Mouse (Mus musculus): ENCODE measurements around the gene Endog. TPM values are rescaled to one million over a fixed set of nuclear protein-coding genes. Genes with fewer than 3 reads are reported as not detected.
A peak's percentile ranks its signal among the peaks of the same experiment; 100 is the strongest.
"Not testable (repeated sequence)": the region's sequence is repeated elsewhere in the genome, so short reads cannot be mapped to it uniquely, and the experiment has no call there.

Endog gene
- 12.8 and 17.4 TPM in 2 replicates for polyA plus RNA-seq (2014; fragmentation: Nextera tagmentation; extraction: Ambion mirVana)

- DNase-seq (ENCODE audit: low spot score) (peak; percentile 90), ATAC-seq (peak; percentile 96)
- H3K4me1 ChIP-seq (ENCODE audit: control insufficient read depth, insufficient read depth, low read length) = peaks cover 4% of the 10 kb centered on the region
- peak within 1 kb of the TSS; percentile 59 for H3K4me3 ChIP-seq (ENCODE audit: low read depth, low read length)
- H3K9me3 ChIP-seq (replicated peaks; ENCODE audit: control insufficient read depth, low read length) = peaks cover 6% of the 10 kb centered on the region; the same call in 1 of the 2 replicates
- peak within 1 kb of the TSS; percentile 80 for H3K27ac ChIP-seq (ENCODE audit: low read depth, low read length)
- WGBS = under 1% methylated on average over 73 of the region's 75 CpGs
- H3K36me3 ChIP-seq (ENCODE audit: control insufficient read depth, insufficient read depth, low read length) = peaks cover 35% of the 10 kb centered on the region
- H3K27me3 ChIP-seq (replicated peaks; ENCODE audit: control insufficient read depth, insufficient read depth, low read length) = no peaks in the 10 kb centered on the region
- H3K4me2 ChIP-seq (ENCODE audit: low read length) = peak within 1 kb of the TSS; percentile 82
- H3K9ac ChIP-seq (ENCODE audit: low read length) = peak within 1 kb of the TSS; percentile 71
Measured at GRCm38 (mm10) chr2:30171371-30171996, at the start of gene Endog. TSS of gene Endog (plus strand) at chr2:30171493.

DNA sequence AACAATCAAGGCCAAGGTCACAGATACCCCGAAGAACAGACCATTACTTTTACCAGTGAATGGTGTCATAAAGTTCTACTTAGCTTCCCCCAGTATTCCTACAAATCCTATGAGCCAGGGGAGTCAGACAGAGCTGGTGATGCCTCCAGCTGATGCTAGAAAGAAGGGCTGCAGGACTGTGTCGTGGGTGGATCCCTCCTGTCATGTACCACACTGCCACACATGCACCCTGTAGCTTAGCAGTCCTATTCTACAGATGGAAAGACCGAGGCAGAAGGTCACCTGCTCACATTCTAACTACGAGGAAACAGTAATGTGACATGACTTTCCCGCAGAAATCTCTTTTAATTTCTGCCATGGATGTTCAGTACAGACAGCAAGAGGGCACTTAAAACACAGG is 48.5 kb upstream of the Endog start:
- 0 out of 2 replicates have a peak overlapping the region, but pooled peaks have one; percentile 7 for H3K9ac ChIP-seq (ENCODE audit: low read length)
- ATAC-seq (no peak), DNase-seq (ENCODE audit: low spot score) (no peak)
- H3K36me3 ChIP-seq (ENCODE audit: control insufficient read depth, insufficient read depth, low read length) = no peaks in the 10 kb centered on the region
- 89% methylated on average over 5 of the region's 5 CpGs for WGBS
- no peak overlapping the region for H3K27ac ChIP-seq (ENCODE audit: low read depth, low read length)
- H3K27me3 ChIP-seq (replicated peaks; ENCODE audit: control insufficient read depth, insufficient read depth, low read length) = no peaks in the 10 kb centered on the region
- H3K4me3 ChIP-seq (ENCODE audit: low read depth, low read length) = no peak overlapping the region
- H3K4me2 ChIP-seq (ENCODE audit: low read length) = no peak overlapping the region
- no peaks in the 10 kb centered on the region for H3K9me3 ChIP-seq (replicated peaks; ENCODE audit: control insufficient read depth, low read length)
- H3K4me1 ChIP-seq (ENCODE audit: control insufficient read depth, insufficient read depth, low read length) = peaks cover 21% of the 10 kb centered on the region

- peak overlapping the region; percentile 58 for H3K4me2 ChIP-seq (ENCODE audit: low read length)
- H3K4me1 ChIP-seq (ENCODE audit: control insufficient read depth, insufficient read depth, low read length) = peaks cover 21% of the 10 kb centered on the region
- WGBS = 1% methylated on average over 42 of the region's 44 CpGs
- peak overlapping the region; percentile 86 for H3K9ac ChIP-seq (ENCODE audit: low read length)
- ATAC-seq (peak; percentile 72), DNase-seq (ENCODE audit: low spot score) (no peak)
- H3K27me3 ChIP-seq (replicated peaks; ENCODE audit: control insufficient read depth, insufficient read depth, low read length) = no peaks in the 10 kb centered on the region
- H3K4me3 ChIP-seq (ENCODE audit: low read depth, low read length) = peak overlapping the region; percentile 68
- no peaks in the 10 kb centered on the region for H3K36me3 ChIP-seq (ENCODE audit: control insufficient read depth, insufficient read depth, low read length)
- no peaks in the 10 kb centered on the region for H3K9me3 ChIP-seq (replicated peaks; ENCODE audit: control insufficient read depth, low read length)
- peak overlapping the region; percentile 91; the same call in 1 of the 2 replicates for H3K27ac ChIP-seq (ENCODE audit: low read depth, low read length)
Measured at GRCm38 (mm10) chr2:30123729-30124471, 47.4 kb upstream of the Endog start.

DNA sequence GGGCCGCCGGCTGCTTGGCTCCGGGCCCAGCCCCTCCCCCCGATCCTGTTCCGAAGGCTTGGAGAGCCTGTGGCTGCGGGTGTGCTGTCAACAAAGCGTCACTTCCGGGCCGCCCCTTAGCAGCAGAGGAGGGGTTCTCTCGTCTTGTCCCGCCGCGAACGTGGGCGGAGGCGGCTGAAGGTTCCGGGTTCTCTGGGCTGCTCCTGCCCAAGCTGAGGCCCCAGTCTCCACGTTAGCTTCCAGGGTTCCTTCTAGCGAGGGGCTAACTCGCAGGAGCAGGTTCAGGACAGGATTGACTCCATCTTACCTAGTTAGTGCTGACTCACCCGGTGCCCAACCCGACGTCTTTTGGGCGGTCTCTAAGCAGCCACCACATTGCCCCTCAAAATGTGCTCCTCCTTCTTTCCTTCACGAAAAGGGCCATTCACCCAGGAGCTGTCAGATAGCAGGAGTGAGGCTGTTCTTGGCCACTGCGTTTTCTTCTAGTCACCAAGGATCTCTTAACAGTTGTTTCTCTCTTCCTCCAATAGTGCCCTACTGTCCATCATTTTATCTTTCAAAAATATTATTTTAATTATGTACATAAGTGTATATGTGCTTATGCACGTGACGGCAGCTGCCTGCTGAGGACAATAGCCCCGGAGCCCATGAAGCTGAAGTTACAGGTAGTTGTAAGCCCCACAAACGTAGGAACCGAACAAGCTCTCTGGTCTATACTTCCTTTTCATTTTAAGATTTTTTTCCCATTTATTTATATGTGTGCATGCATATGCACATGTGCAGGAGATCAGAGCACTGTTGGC is 46.6 kb upstream of the Endog start, which contains the start of gene Zer1:
Zer1 (minus strand) TSS at position 114 of the 803 bp plus-strand sequence.
- no peaks in the 10 kb centered on the region for H3K9me3 ChIP-seq (replicated peaks; ENCODE audit: control insufficient read depth, low read length)
- peak within 1 kb of the TSS; percentile 86 for H3K9ac ChIP-seq (ENCODE audit: low read length)
- no peaks in the 10 kb centered on the region for H3K36me3 ChIP-seq (ENCODE audit: control insufficient read depth, insufficient read depth, low read length)
- DNase-seq (ENCODE audit: low spot score) (peak; percentile 95), ATAC-seq (peak; percentile 97)
- H3K27ac ChIP-seq (ENCODE audit: low read depth, low read length) = peak within 1 kb of the TSS; percentile 91
- H3K27me3 ChIP-seq (replicated peaks; ENCODE audit: control insufficient read depth, insufficient read depth, low read length) = no peaks in the 10 kb centered on the region
- peaks cover 13% of the 10 kb centered on the region for H3K4me1 ChIP-seq (ENCODE audit: control insufficient read depth, insufficient read depth, low read length)
- WGBS = 9% methylated on average over 31 of the region's 31 CpGs
- peak within 1 kb of the TSS; percentile 58 for H3K4me2 ChIP-seq (ENCODE audit: low read length)
- H3K4me3 ChIP-seq (ENCODE audit: low read depth, low read length) = peak within 1 kb of the TSS; percentile 68

DNA sequence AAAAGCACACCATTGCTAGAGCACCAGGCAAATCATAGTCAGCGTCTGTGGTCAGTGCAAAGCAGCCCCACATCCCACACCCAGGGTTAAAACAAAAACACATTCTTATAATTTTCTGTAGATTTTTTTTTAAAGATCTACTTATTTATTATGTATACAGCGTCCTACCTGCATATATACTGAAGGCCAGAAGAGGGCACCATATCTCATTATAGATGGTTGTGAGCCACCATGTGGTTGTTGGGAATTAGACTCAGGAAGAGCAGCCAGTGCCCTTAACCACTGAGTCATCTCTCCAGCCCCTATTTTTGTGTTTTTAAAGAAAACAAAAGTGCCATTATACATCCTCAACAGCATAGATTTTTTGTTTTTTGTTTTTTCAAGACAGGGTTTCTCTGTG is 42.5 kb upstream of the Endog start:
- ATAC-seq = no peak

DNA sequence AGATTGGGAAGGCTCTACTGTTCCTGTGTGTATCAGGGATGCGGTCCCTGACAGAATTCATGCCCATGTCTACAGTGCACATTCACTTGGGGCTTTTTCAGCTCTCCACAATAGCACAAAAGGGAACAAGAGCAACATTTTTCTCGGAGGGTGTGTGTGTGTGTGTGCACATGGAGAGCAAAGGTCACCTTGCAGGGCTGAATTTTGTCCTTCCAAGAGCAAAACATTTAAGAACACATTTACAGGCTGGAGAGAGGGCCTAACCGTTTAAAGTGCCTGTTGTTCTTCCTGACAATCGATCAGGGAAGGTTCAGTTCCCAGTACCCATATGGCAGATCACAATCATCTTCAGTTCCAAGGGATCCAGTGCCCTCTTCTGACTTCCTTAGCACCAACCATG is 41.1 kb upstream of the Endog start:
- DNase-seq (ENCODE audit: low spot score) = no peak
- Histone ChIP-seq H3K36me3 (ENCODE audit: control insufficient read depth, insufficient read depth, low read length) (no peaks in the 10 kb centered on the region), H3K9ac (ENCODE audit: low read length) (no peak overlapping the region), H3K4me1 (ENCODE audit: control insufficient read depth, insufficient read depth, low read length) (peaks cover 14% of the 10 kb centered on the region), H3K4me2 (ENCODE audit: low read length) (no peak overlapping the region), H3K27me3 (replicated peaks; ENCODE audit: control insufficient read depth, insufficient read depth, low read length) (no peaks in the 10 kb centered on the region), H3K4me3 (ENCODE audit: low read depth, low read length) (no peak overlapping the region), H3K27ac (ENCODE audit: low read depth, low read length) (no peak overlapping the region), H3K9me3 (replicated peaks; ENCODE audit: control insufficient read depth, low read length) (no peaks in the 10 kb centered on the region)
- no peak for ATAC-seq
- WGBS = 76% methylated on average over 4 of the region's 4 CpGs

More for the DNA sequence above, 42.5 kb upstream of the Endog start:
- no peak overlapping the region for H3K4me3 ChIP-seq (ENCODE audit: low read depth, low read length)
- H3K36me3 ChIP-seq (ENCODE audit: control insufficient read depth, insufficient read depth, low read length) = no peaks in the 10 kb centered on the region
- peak; percentile 75 for DNase-seq (ENCODE audit: low spot score)
- peaks cover 4% of the 10 kb centered on the region for H3K4me1 ChIP-seq (ENCODE audit: control insufficient read depth, insufficient read depth, low read length)
- H3K4me2 ChIP-seq (ENCODE audit: low read length) = no peak overlapping the region
- no peaks in the 10 kb centered on the region for H3K27me3 ChIP-seq (replicated peaks; ENCODE audit: control insufficient read depth, insufficient read depth, low read length)
- no peak overlapping the region for H3K9ac ChIP-seq (ENCODE audit: low read length)
- WGBS = 15% methylated on average over 2 of the region's 2 CpGs
- H3K9me3 ChIP-seq (replicated peaks; ENCODE audit: control insufficient read depth, low read length) = no peaks in the 10 kb centered on the region
- no peak overlapping the region for H3K27ac ChIP-seq (ENCODE audit: low read depth, low read length)

- not testable (repeated sequence) for H3K9ac ChIP-seq (ENCODE audit: low read length); H3K4me2 ChIP-seq (ENCODE audit: low read length); ATAC-seq; H3K4me3 ChIP-seq (ENCODE audit: low read depth, low read length); H3K9me3 ChIP-seq (replicated peaks; ENCODE audit: control insufficient read depth, low read length); DNase-seq (ENCODE audit: low spot score); H3K36me3 ChIP-seq (ENCODE audit: control insufficient read depth, insufficient read depth, low read length); H3K27ac ChIP-seq (ENCODE audit: low read depth, low read length); H3K27me3 ChIP-seq (replicated peaks; ENCODE audit: control insufficient read depth, insufficient read depth, low read length)
- WGBS = 65% methylated on average over 5 of the region's 5 CpGs
- peaks cover 17% of the 10 kb centered on the region for H3K4me1 ChIP-seq (ENCODE audit: control insufficient read depth, insufficient read depth, low read length)
Measured at GRCm38 (mm10) chr2:30131240-30131639, 40.1 kb upstream of the Endog start.

- H3K27ac ChIP-seq (ENCODE audit: low read depth, low read length) = no peak overlapping the region
- peak overlapping the region; percentile 83 for H3K4me3 ChIP-seq (ENCODE audit: low read depth, low read length)
- H3K9me3 ChIP-seq (replicated peaks; ENCODE audit: control insufficient read depth, low read length) = no peaks in the 10 kb centered on the region
- H3K4me1 ChIP-seq (ENCODE audit: control insufficient read depth, insufficient read depth, low read length) = peaks cover 17% of the 10 kb centered on the region
- peak overlapping the region; percentile 83 for H3K9ac ChIP-seq (ENCODE audit: low read length)
- 20% methylated on average over 16 of the region's 16 CpGs for WGBS
- no peaks in the 10 kb centered on the region for H3K27me3 ChIP-seq (replicated peaks; ENCODE audit: control insufficient read depth, insufficient read depth, low read length)
- H3K4me2 ChIP-seq (ENCODE audit: low read length) = peak overlapping the region; percentile 95
- no peak for ATAC-seq
- no peak for DNase-seq (ENCODE audit: low spot score)
- peaks cover 12% of the 10 kb centered on the region; the same call in 1 of the 2 replicates for H3K36me3 ChIP-seq (ENCODE audit: control insufficient read depth, insufficient read depth, low read length)
Measured at GRCm38 (mm10) chr2:30132801-30133612, 38.3 kb upstream of the Endog start.

All from forebrain, embryonic 14.5 days (tissue).